Mouse (Mus musculus) kidney, embryonic 16.5 days (tissue): ENCODE data around the gene Man2c1. TPM values are rescaled to one million over a fixed set of nuclear protein-coding genes. Genes with fewer than 3 reads are reported as not detected.
A peak's percentile ranks its signal among the peaks of the same experiment; 100 is the strongest.

ENCODE experiments used
- ATAC-seq: fragments of 200-750 bp; cut with Nextera tagmentation; 2 replicates; pipeline ENCODE4 v1.8.0; 2017; ENCODE audit warnings: moderate TSS enrichment; ENCODE audit not compliant: low FRiP score, low TSS enrichment
- H3K27ac ChIP-seq: fragments of 300-500 bp; sonication (generic); 2 replicates; pipeline ENCODE4 v1.5.1; 2014; ENCODE audit warnings: low read length
- H3K27me3 ChIP-seq: fragments of 300-500 bp; sonication (generic); 2 replicates; pipeline ENCODE4 v1.6.1; 2014; ENCODE audit warnings: low read length, control low read depth, mixed read lengths; ENCODE audit not compliant: insufficient read depth
- H3K36me3 ChIP-seq: fragments of 300-500 bp; sonication (generic); 2 replicates; pipeline ENCODE4 v1.6.1; 2014; ENCODE audit warnings: low read length, control low read depth, mixed read lengths; ENCODE audit not compliant: insufficient read depth
- H3K4me1 ChIP-seq: fragments of 300-500 bp; sonication (generic); 2 replicates; pipeline ENCODE4 v1.6.1; 2014; ENCODE audit warnings: low read length, control low read depth, mixed read lengths; ENCODE audit not compliant: insufficient read depth
- H3K4me2 ChIP-seq: fragments of 300-500 bp; sonication (generic); replicated peaks from 2 replicates; pipeline ENCODE4 v1.6.1; 2014; ENCODE audit warnings: low read depth, low read length
- H3K4me3 ChIP-seq: fragments of 300-500 bp; sonication (generic); 2 replicates; pipeline ENCODE4 v1.5.1; 2014; ENCODE audit warnings: mild to moderate bottlenecking, low read length
- H3K9ac ChIP-seq: fragments of 300-500 bp; sonication (generic); replicated peaks from 2 replicates; pipeline ENCODE4 v1.6.1; 2014; ENCODE audit warnings: low read length
- H3K9me3 ChIP-seq: fragments of 300-500 bp; sonication (generic); 2 replicates; pipeline ENCODE4 v1.6.1; 2016; ENCODE audit warnings: low read length, control low read depth
- WGBS: fragments of 180-500 bp; shearing (Covaris S2); extraction: QIAGEN DNeasy Blood & Tissue Kit; methylation state at CpG from one replicate; pipeline ENCODE4 v1.1.7; 2014; 5-methylcytosine and 5-hydroxymethylcytosine counted together
- polyA plus RNA-seq: library from polyadenylated mRNA; unstranded; fragments of >200 nt; fragmentation: Nextera tagmentation; extraction: Ambion mirVana; gene quantifications from 2 replicates; pipeline ENCODE4 v1.2.1, GENCODE M21; 2015

Man2c1 gene
- 79.0 and 95.6 TPM in 2 replicates for polyA plus RNA-seq

DNA sequence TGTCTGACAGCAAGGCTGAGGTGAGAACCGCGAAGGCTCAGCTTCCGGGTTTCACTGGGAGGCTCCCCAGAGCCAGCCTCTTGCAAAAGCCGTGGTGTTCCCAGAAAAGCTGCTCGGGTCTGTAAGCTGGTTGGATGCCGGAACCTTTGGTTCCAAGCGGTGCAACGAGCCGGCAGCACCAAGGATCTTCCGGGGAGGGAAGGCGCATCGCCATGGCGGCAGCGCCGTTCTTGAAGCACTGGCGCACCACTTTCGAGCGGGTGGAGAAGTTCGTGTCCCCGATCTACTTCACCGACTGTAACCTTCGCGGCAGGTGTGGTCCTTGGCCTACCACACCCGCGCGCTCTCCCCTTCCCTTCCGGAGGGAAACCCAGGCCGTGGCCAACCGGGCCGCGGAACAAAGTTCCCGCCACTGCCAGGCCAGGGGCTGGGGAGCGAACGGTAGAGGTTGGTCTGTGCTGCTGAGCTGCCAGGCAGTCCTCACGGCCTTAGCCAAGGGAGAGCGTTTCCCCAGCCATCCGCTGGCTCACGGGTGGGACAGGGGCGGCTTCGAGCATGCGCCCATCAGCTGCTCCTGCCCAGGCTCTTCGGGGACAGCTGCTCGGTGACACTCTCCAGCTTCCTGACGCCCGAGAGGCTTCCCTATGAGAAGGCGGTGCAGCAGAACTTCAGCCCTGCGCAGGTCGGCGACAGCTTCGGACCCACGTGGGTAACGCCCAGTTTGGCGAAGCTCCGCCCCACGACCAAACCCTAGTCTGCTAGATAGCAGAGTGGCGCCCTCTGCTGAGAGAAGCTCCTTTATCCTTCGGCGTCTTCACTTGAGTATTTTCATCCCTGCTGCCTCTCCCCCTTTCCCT is at the start of gene Man2c1:
Gene Man2c1, plus strand, starts transcription at position 114 of the 857 bp plus-strand sequence.
- Histone ChIP-seq H3K27ac (peak within 1 kb of the TSS; percentile 96), H3K4me3 (peak within 1 kb of the TSS; percentile 78), H3K4me2 (peak within 1 kb of the TSS; percentile 74), H3K36me3 (peaks cover 28% of the 10 kb centered on the region), H3K9ac (peak within 1 kb of the TSS; percentile 84), H3K27me3 (no peaks in the 10 kb centered on the region), H3K4me1 (peaks cover 12% of the 10 kb centered on the region), H3K9me3 (no peaks in the 10 kb centered on the region)
- WGBS = under 1% methylated on average over 53 of the region's 58 CpGs
- peak; percentile 94 for ATAC-seq

DNA sequence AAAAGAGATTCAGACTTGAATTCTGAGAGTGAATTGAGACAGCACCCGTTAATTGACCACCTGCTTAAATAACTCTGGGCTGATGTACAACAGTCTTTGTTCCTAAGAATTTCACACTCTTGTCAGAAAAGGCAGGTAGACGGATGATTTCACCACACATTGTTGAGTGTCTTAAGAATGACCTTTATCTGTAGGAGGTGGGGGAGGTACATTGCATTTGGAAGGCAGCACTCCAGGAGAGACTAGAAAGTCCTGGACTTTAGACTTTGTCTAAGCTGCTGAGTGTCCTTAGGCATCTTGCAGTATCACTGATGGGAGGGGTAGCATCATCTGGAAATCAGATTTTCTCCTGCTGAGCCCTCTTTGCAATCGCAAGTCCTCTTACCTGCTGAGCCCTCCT is 48.3 kb upstream of the Man2c1 start:
- Histone ChIP-seq H3K4me1 (peaks cover 9% of the 10 kb centered on the region), H3K27me3 (no peaks in the 10 kb centered on the region), H3K27ac (no peak overlapping the region), H3K36me3 (peaks cover 7% of the 10 kb centered on the region), H3K4me2 (no peak overlapping the region), H3K9me3 (no peaks in the 10 kb centered on the region), H3K4me3 (no peak overlapping the region), H3K9ac (no peak overlapping the region)
- ATAC-seq = no peak
- WGBS = 75% methylated on average over 3 of the region's 3 CpGs

DNA sequence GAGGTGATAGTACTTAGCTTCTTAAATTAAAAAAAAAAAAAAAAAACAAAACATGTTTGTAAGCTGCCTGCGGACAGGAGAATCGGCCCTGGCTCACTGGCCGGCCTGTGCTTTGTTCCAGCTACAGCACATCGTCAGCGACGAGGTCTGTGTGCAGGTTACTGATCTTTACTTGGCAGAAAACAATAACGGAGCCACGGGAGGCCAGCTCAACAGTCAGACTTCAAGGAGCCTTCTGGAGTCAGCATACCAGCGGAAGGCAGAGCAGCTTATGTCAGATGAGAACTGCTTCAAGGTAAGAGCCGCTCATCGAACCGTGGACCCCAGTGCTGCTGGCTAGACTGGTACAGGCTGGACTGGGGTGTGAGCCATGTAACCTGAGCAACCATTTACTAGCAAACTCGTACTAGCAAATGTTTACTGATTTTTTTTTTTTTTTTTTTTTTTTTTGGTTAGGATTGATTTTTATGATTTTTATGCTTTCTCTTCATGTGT is 13.2 kb upstream of the Man2c1 start:
- Histone ChIP-seq H3K27ac (no peak overlapping the region), H3K4me2 (no peak overlapping the region), H3K36me3 (peaks cover 64% of the 10 kb centered on the region), H3K9me3 (no peaks in the 10 kb centered on the region), H3K4me3 (no peak overlapping the region), H3K4me1 (no peaks in the 10 kb centered on the region), H3K9ac (no peak overlapping the region), H3K27me3 (no peaks in the 10 kb centered on the region)
- ATAC-seq = no peak
- 91% methylated on average over 13 of the region's 13 CpGs for WGBS

DNA sequence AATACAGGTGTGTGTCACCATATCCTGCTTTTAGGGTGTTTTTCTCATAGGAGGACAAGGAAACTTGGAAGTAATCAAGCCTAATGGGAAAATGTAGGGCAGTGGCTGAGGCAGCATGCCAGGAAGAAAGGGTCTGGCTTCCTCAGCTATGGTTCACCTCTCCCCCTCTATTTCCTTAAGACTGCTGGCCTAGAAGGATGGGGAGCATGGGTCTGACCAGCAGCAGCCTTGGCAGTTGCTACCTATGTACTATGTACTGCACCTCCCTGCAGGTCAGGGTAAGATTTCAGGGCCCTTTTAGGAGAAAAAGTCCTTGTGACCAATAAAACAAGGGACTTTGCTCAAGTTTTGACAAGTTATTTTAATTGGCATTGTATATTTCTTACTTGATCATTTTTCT is 849 bp upstream of the Man2c1 start:
- H3K4me2 ChIP-seq = peak overlapping the region; percentile 74
- H3K4me3 ChIP-seq = peak overlapping the region; percentile 78; the same call in 1 of the 2 replicates
- peaks cover 30% of the 10 kb centered on the region for H3K36me3 ChIP-seq
- no peak overlapping the region for H3K27ac ChIP-seq
- H3K4me1 ChIP-seq = peaks cover 12% of the 10 kb centered on the region
- H3K9me3 ChIP-seq = no peaks in the 10 kb centered on the region
- H3K27me3 ChIP-seq = no peaks in the 10 kb centered on the region
- H3K9ac ChIP-seq = no peak overlapping the region; the same call in 1 of the 2 replicates
- no peak for ATAC-seq

DNA sequence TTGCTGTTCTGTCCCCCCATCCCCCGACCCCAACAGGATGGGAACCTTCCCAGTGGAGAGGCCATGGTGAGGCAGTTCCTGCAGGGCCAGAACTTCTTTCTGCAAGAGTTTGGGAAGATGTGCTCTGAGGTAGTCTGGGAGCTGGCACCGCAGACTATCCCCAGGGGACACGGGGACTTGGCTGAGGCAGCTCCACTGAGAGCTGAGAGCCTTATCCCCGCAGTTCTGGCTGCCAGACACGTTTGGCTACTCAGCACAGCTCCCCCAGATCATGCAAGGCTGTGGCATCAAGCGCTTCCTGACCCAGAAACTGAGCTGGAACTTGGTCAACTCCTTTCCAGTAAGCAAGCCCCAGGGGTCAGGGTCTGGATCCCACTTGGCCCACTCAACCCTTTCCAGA is 6.8 kb downstream of the Man2c1 start:
- no peak for ATAC-seq
- Histone ChIP-seq H3K4me1 (no peaks in the 10 kb centered on the region), H3K9ac (no peak overlapping the region), H3K4me2 (no peak overlapping the region), H3K27ac (no peak overlapping the region), H3K27me3 (no peaks in the 10 kb centered on the region), H3K36me3 (peaks cover 57% of the 10 kb centered on the region), H3K4me3 (no peak overlapping the region), H3K9me3 (no peaks in the 10 kb centered on the region)
- WGBS = 88% methylated on average over 6 of the region's 6 CpGs

DNA sequence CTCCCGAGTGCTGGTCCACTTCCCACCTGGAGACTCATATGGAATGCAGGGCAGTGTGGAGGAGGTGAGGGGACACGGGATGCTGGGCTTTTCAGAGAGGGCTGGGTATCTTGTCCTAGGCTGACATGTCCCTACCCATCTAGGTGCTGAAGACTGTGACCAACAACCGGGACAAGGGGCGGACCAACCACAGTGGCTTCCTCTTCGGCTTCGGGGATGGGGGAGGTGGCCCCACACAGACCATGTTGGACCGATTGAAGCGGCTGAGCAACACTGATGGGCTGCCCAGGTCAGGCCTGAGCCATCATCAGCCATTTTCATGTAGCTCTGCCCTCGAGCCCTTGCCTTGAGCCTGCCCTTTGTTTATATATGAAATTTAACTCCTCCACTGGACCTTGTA is 7.3 kb downstream of the Man2c1 start:
- Histone ChIP-seq H3K27ac (no peak overlapping the region), H3K27me3 (no peaks in the 10 kb centered on the region), H3K36me3 (peaks cover 60% of the 10 kb centered on the region), H3K4me2 (no peak overlapping the region), H3K9ac (no peak overlapping the region), H3K4me1 (no peaks in the 10 kb centered on the region), H3K9me3 (no peaks in the 10 kb centered on the region), H3K4me3 (no peak overlapping the region)
- ATAC-seq = no peak
- 88% methylated on average over 9 of the region's 9 CpGs for WGBS

DNA sequence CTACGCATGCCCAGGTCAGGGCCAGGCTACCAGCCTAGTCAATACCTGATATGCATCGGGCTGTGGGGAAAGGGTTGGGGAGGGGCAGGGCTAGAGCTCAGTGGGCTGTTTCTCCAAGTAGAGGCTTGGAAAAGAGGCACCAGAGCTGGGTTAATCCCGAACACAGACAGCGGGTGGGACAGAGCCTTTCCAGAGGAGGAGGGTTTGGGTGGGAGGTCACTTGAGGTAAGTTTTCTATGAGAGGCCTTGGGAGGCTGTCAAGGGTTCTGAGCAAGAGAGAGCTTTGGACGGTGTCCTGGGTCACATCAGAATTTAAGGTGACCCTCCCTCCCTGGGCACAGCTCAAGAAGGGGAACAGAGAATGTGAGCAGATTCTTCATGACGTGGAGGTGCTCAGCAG is 8.0 kb downstream of the Man2c1 start:
- no peak overlapping the region for H3K4me3 ChIP-seq
- H3K27me3 ChIP-seq = no peaks in the 10 kb centered on the region
- no peak for ATAC-seq
- peaks cover 64% of the 10 kb centered on the region for H3K36me3 ChIP-seq
- no peaks in the 10 kb centered on the region for H3K4me1 ChIP-seq
- no peaks in the 10 kb centered on the region for H3K9me3 ChIP-seq
- H3K27ac ChIP-seq = no peak overlapping the region
- no peak overlapping the region for H3K9ac ChIP-seq
- H3K4me2 ChIP-seq = no peak overlapping the region
- WGBS = 90% methylated on average over 6 of the region's 6 CpGs

DNA sequence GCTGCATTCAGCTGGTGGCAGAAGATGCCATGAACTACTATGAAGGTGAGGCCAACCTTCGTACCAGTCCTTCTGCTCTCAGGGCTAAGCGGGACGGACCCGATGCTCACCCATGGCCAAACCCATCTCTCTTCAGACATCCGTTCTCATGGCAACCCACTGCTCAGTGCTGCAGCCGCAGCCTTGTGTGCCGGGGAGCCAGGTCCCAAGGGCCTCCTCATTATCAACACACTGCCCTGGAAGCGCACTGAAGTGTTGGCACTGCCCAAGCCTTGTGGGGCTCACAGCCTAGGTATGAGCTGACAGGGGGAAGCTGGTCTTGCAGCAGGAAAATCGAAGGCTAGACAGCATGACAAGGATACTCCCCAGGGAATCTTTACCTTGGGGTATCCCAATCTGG is 8.6 kb downstream of the Man2c1 start:
- H3K27ac ChIP-seq = no peak overlapping the region
- H3K27me3 ChIP-seq = no peaks in the 10 kb centered on the region
- no peaks in the 10 kb centered on the region for H3K9me3 ChIP-seq
- H3K36me3 ChIP-seq = peaks cover 66% of the 10 kb centered on the region
- ATAC-seq = no peak
- H3K4me1 ChIP-seq = no peaks in the 10 kb centered on the region
- WGBS = 94% methylated on average over 9 of the region's 9 CpGs
- no peak overlapping the region for H3K4me3 ChIP-seq
- H3K4me2 ChIP-seq = no peak overlapping the region
- no peak overlapping the region for H3K9ac ChIP-seq

DNA sequence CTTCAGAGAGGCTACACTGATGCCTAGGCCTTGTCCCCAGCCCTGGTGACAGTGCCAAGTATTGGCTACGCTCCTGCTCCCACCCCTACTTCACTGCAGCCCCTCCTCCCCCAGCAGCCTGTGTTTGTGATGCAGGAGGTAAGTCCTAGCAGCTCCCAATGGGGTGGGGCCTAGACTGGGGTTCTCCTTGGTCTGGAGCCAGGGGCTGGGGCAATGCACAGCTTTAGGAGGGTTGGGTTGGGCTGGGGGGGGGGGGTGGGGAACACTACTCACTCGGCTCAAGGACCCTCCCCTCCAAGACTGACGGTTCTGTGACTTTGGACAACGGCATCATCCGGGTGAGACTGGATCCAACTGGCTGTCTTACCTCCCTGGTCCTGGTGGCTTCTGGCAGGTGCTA is 9.1 kb downstream of the Man2c1 start:
- no peaks in the 10 kb centered on the region for H3K9me3 ChIP-seq
- no peak overlapping the region for H3K4me3 ChIP-seq
- H3K27me3 ChIP-seq = no peaks in the 10 kb centered on the region
- H3K36me3 ChIP-seq = peaks cover 66% of the 10 kb centered on the region
- ATAC-seq = no peak
- no peak overlapping the region for H3K9ac ChIP-seq
- 91% methylated on average over 5 of the region's 5 CpGs for WGBS
- H3K4me1 ChIP-seq = no peaks in the 10 kb centered on the region
- H3K4me2 ChIP-seq = no peak overlapping the region
- H3K27ac ChIP-seq = no peak overlapping the region
